Mouse (Mus musculus): ENCODE measurements around the gene Il18r1. TPM values are rescaled to one million over a fixed set of nuclear protein-coding genes. Genes with fewer than 3 reads are reported as not detected.

Il18r1 gene
- total and polyA plus RNA-seq, 2 experiments from 2014 or later = 0.05 TPM; not detected in 1

DNA sequence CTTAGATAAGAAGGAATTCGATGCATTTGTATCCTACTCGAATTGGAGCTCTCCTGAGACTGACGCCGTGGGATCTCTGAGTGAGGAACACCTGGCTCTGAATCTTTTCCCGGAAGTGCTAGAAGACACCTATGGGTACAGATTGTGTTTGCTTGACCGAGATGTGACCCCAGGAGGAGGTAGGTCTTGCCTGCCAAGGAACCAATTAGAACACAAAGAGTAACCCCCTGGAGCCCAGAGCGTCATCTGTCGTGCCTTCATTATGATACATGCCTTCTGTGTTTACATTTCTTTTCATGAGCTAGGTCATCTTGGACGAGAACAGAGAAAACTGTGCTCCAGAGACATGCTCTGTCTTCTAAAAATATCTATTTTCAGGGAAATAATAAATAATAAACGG is 82.4 kb downstream of the Il18r1 start:
- H3K9me3 ChIP-seq (ENCODE audit: low read length) = no peaks in the 10 kb centered on the region
- H3K27ac ChIP-seq (ENCODE audit: low read depth, low read length) = no peak overlapping the region
- H3K4me3 ChIP-seq (ENCODE audit: low read depth, low read length) = no peak overlapping the region
- ATAC-seq (ENCODE audit: low FRiP score) (no peak), DNase-seq (ENCODE audit: low spot score) (peak; percentile 45)
- TF ChIP-seq CTCF (IDR thresholded peaks at IDR 0.05) = no peak
- no peaks in the 10 kb centered on the region for H3K4me1 ChIP-seq (ENCODE audit: insufficient read depth, low read length)
- no peaks in the 10 kb centered on the region for H3K27me3 ChIP-seq (ENCODE audit: insufficient read depth, low read length)
- no peak overlapping the region for H3K9ac ChIP-seq (replicated peaks; ENCODE audit: low read length, poor library complexity, severe bottlenecking)
- no peaks in the 10 kb centered on the region for H3K36me3 ChIP-seq (ENCODE audit: insufficient read depth, low read length)
- H3K4me2 ChIP-seq (ENCODE audit: low read depth, low read length, poor library complexity, severe bottlenecking) = no peak overlapping the region
- 50% methylated on average over 10 of the region's 10 CpGs for WGBS

Other genes with a start within 250 kb of the Il18r1 start
- 0.71 and 1.0 TPM in 2 replicates for gene Il1r1, start 240.5 kb upstream of the Il18r1 start, total RNA-seq (2014; rRNA removed)
- gene Il1r1, start 240.5 kb upstream of the Il18r1 start, polyA plus RNA-seq (2015; fragmentation: Nextera tagmentation; extraction: Ambion mirVana) = 0.49 and 0.63 TPM in 2 replicates
- 0.38 and 0.82 TPM in 2 replicates for gene Il1rl2, start 140.9 kb upstream of the Il18r1 start, total RNA-seq (2014; rRNA removed)
- 0.47 and 0.84 TPM in 2 replicates for gene Il1rl2, start 140.9 kb upstream of the Il18r1 start, polyA plus RNA-seq (2015; fragmentation: Nextera tagmentation; extraction: Ambion mirVana)
- 0.09 and 0.33 TPM in 2 replicates for gene Il1rl1, start 36.0 kb upstream of the Il18r1 start, total RNA-seq (2014; rRNA removed)
- 0.04 and 0.20 TPM in 2 replicates for gene Il1rl1, start 36.0 kb upstream of the Il18r1 start, polyA plus RNA-seq (2015; fragmentation: Nextera tagmentation; extraction: Ambion mirVana)
- 0.11 TPM in 1 of 2 replicates, not detected in the other for gene Il18rap, start 49.8 kb downstream of the Il18r1 start, total RNA-seq (2014; rRNA removed)
- gene Il18rap, start 49.8 kb downstream of the Il18r1 start, polyA plus RNA-seq (2015; fragmentation: Nextera tagmentation; extraction: Ambion mirVana) = 0.09 and 0.12 TPM in 2 replicates
- gene Slc9a4, start 114.5 kb downstream of the Il18r1 start, total RNA-seq (2014; rRNA removed) = 0.05 and 0.24 TPM in 2 replicates
- gene Slc9a4, start 114.5 kb downstream of the Il18r1 start, polyA plus RNA-seq (2015; fragmentation: Nextera tagmentation; extraction: Ambion mirVana) = 0.12 TPM in 1 of 2 replicates, not detected in the other
- 0.99 and 2.8 TPM in 2 replicates for gene Slc9a2, start 215.0 kb downstream of the Il18r1 start, total RNA-seq (2014; rRNA removed)
- gene Slc9a2, start 215.0 kb downstream of the Il18r1 start, polyA plus RNA-seq (2015; fragmentation: Nextera tagmentation; extraction: Ambion mirVana) = 0.88 and 1.0 TPM in 2 replicates